Mouse (Mus musculus) retina, postnatal 1 day (tissue): ENCODE measurements around the gene Cttnbp2.

Experiments
- DNase-seq: peaks from one replicate; pipeline ENCODE4 v3.0.0-alpha.2; 2012

The Cttnbp2 gene

GRCm38 (mm10) chr6:18514480-18515352, at the start of gene Cttnbp2:
Gene Cttnbp2 (minus strand): TSS chr6:18514843.
- DNase-seq: peak; percentile 85

DNA sequence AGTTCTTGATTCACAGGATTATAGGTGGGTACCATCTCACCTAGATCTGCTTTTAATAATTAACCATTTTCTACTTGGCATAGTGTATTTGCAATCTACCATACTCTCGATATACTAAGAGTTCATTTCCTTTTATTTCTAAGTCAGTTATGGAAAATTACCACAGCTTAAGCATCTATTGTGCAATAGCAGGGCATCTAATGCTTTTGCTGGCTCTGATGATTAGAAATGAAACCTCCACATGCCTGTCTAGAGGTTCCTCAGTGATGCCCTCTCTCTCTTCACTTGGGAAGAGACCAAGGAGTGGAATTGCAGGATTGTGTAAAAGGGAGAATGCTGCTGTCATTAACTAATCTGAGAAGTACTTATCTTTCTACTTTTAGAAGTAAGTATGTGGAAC, 44.4 kb upstream of the Cttnbp2 start:
- DNase-seq: no peak

DNA sequence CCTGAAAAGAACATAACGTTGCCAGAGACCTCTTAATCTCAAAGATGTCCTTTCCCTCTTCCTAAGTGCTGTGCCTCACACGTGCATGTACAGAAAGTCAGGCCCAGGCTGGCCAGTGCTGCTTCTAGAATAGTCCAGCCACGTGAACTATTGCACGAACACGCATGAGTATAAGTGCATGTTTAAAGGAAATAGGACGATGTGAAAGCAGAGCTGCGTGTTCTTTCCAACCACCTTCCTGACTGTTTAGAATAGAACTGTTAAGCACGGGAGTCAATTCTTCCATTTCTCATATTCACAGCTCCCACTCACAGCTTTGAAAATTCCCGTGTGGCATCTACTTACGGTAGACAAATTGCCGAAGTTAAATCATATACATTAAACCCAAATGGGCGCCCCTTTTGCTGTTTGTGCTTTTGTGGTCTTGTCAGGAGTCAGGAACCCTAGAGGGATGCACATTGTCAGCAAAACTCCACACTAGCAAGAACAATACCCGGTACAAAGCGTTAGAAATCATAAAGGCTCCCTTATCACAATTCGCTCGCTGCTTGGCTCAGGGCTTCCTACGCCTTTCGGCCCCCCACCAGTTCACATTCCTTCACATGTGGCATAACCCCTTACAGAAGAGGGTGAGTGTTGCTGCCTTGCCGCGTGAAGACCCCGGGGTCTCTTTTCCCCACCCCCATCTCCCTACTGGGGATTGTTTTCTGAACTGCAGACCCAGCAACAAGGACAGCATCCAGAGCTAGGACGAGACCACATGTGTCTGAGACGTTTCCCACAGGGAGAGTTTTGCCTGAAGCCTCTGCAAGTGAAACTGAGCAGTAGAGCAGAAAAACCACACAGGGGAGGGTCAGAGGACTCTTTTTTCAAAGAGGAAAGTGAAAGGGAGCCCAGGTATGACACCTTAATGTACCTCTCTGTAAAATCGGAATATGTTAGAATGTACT, 33.1 kb upstream of the Cttnbp2 start:
- DNase-seq: peak; percentile 19

- no peak for DNase-seq
These were observed 29.2 kb upstream of the Cttnbp2 start for GRCm38 (mm10) chr6:18543878-18544277.

DNA sequence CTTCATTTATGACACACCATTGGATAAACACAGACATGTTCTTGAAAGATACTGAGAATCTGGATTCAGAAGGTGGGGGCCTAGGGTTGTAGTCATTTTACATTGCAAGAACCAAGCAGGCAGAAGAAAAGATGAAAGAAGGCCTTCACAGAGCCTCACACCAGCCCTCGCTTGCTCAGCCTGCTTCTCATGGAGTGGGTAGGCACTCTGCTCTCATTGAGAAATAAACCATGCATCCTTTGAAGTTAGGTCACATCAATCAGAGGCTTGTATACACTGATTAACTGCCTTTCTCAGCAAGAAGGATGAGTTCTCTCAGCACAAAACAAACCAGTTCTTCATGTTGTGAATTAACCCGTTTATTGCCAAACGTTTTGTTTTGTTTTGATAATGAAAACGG, 25.8 kb upstream of the Cttnbp2 start:
- no peak for DNase-seq

GRCm38 (mm10) chr6:18530394-18530793, 15.8 kb upstream of the Cttnbp2 start:
- no peak for DNase-seq

GRCm38 (mm10) chr6:18517626-18518025, 3.0 kb upstream of the Cttnbp2 start:
- DNase-seq: no peak

GRCm38 (mm10) chr6:18513611-18514473, 801 bp downstream of the Cttnbp2 start:
- peak; percentile 47 for DNase-seq

DNA sequence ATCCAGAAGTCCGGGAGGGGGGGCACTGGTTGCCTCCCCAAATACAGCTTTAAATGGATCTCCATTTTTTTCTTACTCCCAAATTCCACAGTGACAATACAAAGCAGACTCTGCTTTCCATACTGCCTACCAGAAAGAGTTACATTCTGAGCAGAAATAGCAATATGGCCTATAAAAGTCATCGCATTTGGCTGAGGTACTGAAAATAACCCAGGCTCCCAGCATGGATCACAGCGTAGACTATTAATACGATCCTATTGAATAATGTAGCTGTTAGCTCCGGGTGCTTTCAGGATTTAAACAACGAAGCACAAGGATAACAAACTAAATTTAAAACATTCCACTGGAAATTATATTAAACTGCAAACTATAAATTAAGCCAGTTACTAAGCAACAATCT, 2.8 kb downstream of the Cttnbp2 start:
- DNase-seq: no peak

- no peak for DNase-seq
These were observed 6.6 kb downstream of the Cttnbp2 start for GRCm38 (mm10) chr6:18508036-18508435.

DNA sequence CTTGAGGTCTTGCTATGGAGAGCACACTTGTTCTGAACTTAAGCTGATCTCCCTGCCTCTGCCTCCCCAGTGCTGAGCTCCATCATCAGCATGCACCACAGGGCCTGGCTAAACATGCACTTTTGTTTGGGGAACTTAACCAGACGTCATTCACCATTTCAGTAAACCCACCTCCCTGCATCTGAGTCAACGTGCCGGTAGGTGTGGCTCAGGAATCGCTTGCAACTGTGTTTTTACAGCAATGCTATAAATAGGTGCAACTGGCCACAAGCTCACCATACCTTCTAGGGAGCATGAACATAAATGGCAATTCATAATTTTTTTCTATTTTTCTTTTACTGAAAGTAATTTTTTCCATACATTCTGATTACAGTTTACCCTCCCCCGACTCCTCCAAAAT, 14.8 kb downstream of the Cttnbp2 start:
- no peak for DNase-seq

GRCm38 (mm10) chr6:18492977-18493376, 21.7 kb downstream of the Cttnbp2 start:
- no peak for DNase-seq

DNA sequence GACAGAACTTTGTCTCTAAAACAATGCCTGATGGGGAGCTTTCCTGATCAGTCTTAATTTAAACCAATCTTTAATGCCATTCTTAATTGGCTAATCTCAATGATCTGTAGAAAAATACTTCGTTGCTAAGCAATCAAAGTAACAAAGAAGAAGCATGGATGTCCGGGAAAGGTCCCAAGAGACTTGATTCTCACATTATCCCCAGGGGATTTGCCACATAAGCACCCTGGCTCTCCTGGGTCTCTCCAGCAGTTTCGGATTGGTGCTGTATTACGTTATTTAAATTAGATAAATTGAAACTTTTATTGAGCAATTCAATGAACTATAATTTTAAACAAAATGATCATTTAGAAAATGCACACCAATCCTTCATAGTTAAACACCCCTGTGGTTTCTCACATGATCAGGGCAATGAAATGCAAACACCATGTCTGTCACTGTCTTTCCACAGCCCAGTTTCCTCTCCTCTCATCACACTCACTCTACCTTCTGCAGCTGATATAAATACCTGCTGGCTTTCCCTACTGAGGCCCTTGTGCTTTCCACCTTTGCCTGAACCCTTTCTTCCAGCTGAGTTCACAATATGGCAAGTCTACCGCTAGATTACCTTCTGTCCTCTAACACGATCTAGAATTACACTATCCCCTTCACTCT, 22.3 kb downstream of the Cttnbp2 start:
- DNase-seq: no peak

GRCm38 (mm10) chr6:18485087-18485486, 29.6 kb downstream of the Cttnbp2 start:
- no peak for DNase-seq

DNA sequence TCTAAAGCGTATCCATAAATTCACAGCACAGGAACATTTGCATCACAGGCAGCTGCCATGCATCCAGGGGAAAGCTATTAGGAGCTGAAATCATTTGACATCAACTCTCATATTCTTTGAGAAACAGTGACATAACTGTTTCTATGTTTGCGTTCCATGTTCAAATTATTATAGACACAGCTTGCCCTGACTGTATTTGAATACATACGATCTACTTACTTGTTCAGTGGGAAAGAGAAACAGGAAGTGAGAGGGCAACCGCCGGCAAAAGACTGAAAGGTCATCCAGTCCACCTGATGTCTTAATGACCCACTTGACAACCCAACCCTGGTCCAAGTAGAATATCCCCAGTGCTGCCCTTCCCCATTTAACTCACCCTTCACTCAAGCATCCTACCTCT, 30.6 kb downstream of the Cttnbp2 start:
- no peak for DNase-seq

GRCm38 (mm10) chr6:18482546-18482945, 32.1 kb downstream of the Cttnbp2 start:
- no peak for DNase-seq

DNA sequence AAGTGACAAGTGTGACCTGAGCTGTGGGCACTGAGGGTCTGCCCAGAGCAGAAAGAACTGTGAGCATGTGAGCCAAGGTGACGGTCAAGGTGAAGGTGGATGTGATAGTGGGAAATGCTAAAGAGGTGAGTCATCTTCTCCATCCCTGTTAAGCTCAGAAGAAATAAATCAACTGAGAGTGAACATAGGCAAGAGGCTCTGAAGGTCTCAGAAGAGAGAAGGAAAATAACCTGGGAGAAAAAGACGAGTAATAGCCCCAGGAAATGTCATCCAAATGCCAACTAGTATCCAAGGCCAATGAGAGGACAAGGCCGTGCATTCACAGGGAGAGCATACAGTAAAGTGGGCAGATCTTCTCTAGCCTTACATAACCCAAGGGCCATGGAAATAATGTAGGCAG, 32.9 kb downstream of the Cttnbp2 start:
- no peak for DNase-seq

DNA sequence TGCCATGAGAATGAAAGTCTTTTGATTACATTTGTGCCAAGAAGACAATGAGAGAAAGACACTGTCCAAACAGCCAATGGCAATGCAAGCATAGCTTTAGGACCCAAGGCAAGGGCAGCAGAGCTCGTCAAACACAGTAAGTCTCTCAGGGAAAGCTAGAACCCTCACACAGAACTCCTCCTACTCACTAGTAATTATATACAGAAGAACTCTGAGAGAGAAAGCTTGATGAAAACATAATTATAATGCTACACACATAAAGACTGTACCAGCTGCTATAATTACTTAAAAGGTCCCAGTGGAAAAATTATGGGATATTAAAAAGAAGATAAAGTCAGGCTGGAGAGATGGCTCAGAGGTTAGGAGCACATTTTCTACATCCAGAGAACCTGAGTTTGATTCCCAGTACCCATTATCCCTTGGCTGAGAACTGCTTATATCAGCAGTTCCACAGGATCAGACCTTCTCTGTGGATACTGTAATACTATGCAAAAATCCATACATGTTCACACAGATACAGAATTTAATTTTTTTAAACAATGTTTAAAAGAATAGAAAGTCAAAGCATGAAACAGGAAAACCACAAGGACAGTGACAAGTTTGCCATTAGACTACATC, 37.2 kb downstream of the Cttnbp2 start:
- no peak for DNase-seq

DNA sequence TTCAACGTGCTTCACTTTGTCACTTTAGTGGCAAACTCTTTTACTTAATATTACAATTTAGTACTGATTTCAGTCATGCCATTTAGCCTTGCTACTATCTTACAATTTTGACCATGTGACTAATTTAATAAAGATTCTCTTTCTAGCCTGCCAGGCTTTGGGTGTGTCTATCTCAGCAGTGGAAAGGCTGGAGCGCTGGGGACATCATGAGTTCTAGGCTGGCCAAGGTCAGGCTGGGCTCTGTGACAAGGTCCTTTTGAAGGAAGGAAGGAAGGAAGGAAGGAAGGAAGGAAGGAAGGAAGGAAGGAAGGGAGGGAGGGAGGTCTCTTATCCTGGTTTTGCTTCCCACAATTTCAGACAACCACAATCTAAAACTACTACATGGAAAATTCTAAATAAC, 39.7 kb downstream of the Cttnbp2 start:
- no peak for DNase-seq

- DNase-seq: no peak
These were observed 40.1 kb downstream of the Cttnbp2 start for GRCm38 (mm10) chr6:18474541-18474940.

DNA sequence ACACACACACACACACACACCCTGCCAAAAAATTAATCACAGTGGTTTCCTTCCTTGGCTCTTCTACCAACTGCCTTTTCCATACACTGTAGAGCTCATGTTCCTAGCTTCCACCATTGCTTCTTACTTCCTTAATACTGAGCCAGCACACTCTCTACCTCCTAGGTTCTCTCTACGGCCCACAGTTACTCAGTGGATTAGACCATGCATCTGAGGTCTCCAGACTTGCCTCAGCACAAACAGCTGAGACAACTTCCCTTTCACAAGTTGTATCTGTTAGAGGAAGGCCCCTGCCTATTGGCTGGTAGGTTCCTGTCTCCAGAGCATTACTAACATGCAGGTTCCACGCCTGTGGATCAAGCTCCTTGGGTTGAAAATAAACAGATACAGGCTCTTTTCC, 45.4 kb downstream of the Cttnbp2 start:
- no peak for DNase-seq

GRCm38 (mm10) chr6:18467777-18468176, 46.9 kb downstream of the Cttnbp2 start:
- DNase-seq: no peak
